Mouse (Mus musculus) ES-Bruce4 (cell line): ENCODE results near the gene Skida1. TPM values are rescaled to one million over a fixed set of nuclear protein-coding genes. Genes with fewer than 3 reads are reported as not detected.

Experiments
- H3K27ac ChIP-seq: 2 replicates; pipeline ENCODE4 v1.5.1; 2012; ENCODE audit warnings: low read length, inconsistent platforms; ENCODE audit not compliant: insufficient read depth
- H3K27me3 ChIP-seq: 2 replicates; pipeline ENCODE4 v1.6.1; 2012; ENCODE audit warnings: mild to moderate bottlenecking, low read length, inconsistent platforms; ENCODE audit not compliant: control insufficient read depth, poor library complexity, insufficient read depth, severe bottlenecking
- H3K36me3 ChIP-seq: 2 replicates; pipeline ENCODE4 v1.6.1; 2012; ENCODE audit warnings: inconsistent platforms, mild to moderate bottlenecking, low read length, moderate library complexity; ENCODE audit not compliant: control insufficient read depth, poor library complexity, insufficient read depth, severe bottlenecking
- H3K4me1 ChIP-seq: one replicate; pipeline ENCODE4 v1.8.1; 2011; ENCODE audit warnings: low read length; ENCODE audit not compliant: control insufficient read depth, insufficient read depth
- H3K4me3 ChIP-seq: 2 replicates; pipeline ENCODE4 v1.5.1; 2011; ENCODE audit warnings: low read depth, mild to moderate bottlenecking, low read length
- H3K9ac ChIP-seq: 2 replicates; pipeline ENCODE4 v1.6.1; 2012; ENCODE audit warnings: low read depth, mild to moderate bottlenecking, inconsistent platforms; ENCODE audit not compliant: poor library complexity, severe bottlenecking
- H3K9me3 ChIP-seq: replicated peaks from 2 replicates; pipeline ENCODE4 v1.6.1; 2012; ENCODE audit warnings: mild to moderate bottlenecking, low read length, inconsistent platforms; ENCODE audit not compliant: control insufficient read depth, poor library complexity, insufficient read depth, severe bottlenecking
- CTCF ChIP-seq: IDR thresholded peaks from one replicate; pipeline ENCODE4 v1.8.1; 2011; ENCODE audit warnings: low read depth, low read length
- EP300 ChIP-seq: IDR thresholded peaks from 2 replicates; pipeline ENCODE4 v1.6.1; 2011; ENCODE audit warnings: low read depth, low read length; ENCODE audit not compliant: insufficient read depth
- POLR2A ChIP-seq: IDR thresholded peaks from one replicate; pipeline ENCODE4 v1.8.1; 2011; ENCODE audit warnings: low read length; ENCODE audit not compliant: insufficient read depth
- polyA plus RNA-seq: library from polyadenylated mRNA; stranded (reverse); fragments of >200 nt; gene quantifications from 2 replicates; pipeline ENCODE4 v1.2.4, GENCODE M21; 2011; ENCODE audit warnings: low read depth; ENCODE audit not compliant: missing spikeins, insufficient read depth, insufficient read length

Gene Skida1
- polyA plus RNA-seq, 1 experiment: 0.79 TPM

DNA sequence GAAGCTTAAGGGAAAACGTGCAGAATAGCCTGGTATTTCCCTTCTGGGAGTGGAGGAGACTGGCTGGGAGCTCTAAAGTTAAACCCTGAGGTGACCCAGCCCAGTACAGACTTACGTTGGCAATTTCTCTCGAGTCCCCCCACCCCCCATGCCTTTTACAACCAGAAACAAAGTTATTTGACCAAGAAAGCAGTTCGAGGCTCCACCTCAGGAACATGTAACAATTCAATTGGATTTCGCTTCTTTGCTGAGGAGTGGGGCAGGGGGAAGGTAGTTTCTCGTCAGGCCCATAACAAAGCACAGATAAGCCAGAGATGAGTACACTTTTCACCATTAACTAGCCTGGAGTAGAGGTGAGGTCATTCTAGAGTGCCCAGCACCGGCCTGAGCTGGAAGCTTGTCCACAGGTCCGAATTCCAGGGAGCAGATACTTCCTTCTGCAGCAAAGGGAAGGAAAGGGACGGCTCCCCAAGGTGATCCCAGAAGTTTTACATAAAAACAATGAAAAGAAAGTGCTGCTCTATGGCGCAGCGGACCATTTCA lies 499 bp upstream of the Skida1 start:
- Histone ChIP-seq H3K27me3 (peaks cover 24% of the 10 kb centered on the region), H3K4me3 (peak overlapping the region; percentile 9; the same call in 1 of the 2 replicates), H3K27ac (no peak overlapping the region), H3K4me1 (no peaks in the 10 kb centered on the region), H3K9ac (no peak overlapping the region), H3K9me3 (no peaks in the 10 kb centered on the region), H3K36me3 (no peaks in the 10 kb centered on the region)
- TF ChIP-seq POLR2A: no peak

DNA sequence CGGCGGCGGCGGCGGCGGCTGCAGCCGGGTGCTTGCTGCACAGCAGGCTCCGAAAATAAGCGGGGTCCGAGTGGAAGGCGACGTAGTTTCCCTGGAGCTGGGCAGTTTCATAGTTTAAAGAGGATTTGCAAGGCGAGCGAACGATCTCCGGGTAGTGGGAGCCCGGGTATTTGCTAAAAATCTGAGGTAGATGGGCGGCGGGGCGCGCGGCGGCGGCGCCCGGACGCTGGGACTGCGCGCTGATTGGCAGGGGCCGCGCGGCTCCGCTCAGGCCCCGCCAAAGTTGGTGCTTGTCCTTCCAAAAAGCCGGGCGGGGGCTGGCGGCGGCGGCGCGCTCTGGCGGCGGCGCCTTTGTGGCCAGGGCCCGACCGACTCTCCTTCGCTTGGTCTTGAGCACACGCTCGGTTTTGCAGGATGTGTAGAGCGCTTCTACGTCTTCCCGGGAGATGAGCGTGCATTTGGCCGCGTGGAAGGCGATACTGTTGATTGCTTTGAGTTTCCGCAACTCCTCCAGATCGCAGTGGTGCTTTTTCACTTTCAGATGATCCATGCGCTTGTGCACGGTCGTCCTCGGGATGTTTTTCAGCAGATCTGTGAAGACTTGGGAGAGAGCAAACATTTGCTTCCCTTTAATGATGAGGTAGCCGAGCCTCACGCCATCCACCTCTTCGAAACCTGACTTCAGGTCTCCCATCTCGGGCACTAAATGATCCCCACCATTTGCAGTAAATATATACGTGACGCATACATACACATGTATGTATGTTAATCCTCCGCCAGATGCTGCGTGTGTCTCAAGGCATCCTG lies 1.0 kb downstream of the Skida1 start:
- H3K27ac ChIP-seq: no peak overlapping the region
- peaks cover 23% of the 10 kb centered on the region for H3K27me3 ChIP-seq
- TF ChIP-seq POLR2A: no peak
- TF ChIP-seq CTCF: no peak
- TF ChIP-seq EP300: no peak
- peak overlapping the region; percentile 81 for H3K4me3 ChIP-seq
- H3K9me3 ChIP-seq: no peaks in the 10 kb centered on the region
- H3K4me1 ChIP-seq: no peaks in the 10 kb centered on the region
- H3K36me3 ChIP-seq: no peaks in the 10 kb centered on the region
- peak overlapping the region; percentile 71 for H3K9ac ChIP-seq

DNA sequence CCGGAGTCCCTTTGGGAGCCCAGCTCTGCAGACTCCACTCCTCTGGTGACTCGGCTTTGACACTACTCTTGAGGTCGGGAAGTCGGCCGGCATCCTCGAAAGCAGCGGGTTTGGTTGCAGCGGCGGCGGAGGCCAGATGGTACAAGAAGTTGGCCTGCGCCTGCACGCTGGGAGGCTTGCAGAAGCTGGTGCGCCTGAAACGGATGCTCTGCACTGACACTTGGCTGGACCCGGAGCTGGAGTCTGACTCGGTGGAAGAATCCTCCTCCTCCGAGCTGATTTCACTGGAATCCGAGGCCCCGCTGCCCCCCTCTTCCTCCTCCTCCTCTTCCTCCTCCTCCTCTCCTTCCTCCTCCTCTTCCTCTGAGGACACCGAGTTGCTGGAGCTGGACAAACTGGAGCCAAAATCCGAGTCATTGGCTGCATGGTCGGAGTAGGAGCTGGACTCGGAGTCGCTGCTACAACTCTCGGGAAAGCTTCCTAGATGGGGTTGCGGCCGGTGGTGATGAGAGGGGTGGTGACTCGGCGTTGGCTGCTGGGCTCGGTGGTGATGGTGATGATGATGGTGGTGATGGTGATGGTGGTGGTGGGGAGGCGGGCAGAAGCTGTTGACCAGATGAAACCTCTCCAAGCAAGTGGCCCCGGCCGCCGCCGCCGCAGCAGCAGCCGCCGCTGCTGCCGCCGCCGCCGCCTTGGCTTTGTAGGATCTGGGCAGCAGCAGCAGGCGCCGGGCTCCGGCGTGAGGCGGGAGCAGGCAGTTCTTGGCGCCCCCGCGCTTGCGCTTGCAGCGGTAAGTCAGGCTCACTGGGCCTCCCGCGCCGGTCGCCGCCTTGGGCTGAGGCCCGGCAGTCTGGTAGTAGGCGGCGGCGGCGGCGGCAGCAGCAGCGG lies 1.8 kb downstream of the Skida1 start:
- Histone ChIP-seq H3K9ac (peak overlapping the region; percentile 71), H3K27ac (no peak overlapping the region), H3K9me3 (no peaks in the 10 kb centered on the region), H3K27me3 (peaks cover 25% of the 10 kb centered on the region), H3K36me3 (no peaks in the 10 kb centered on the region), H3K4me1 (no peaks in the 10 kb centered on the region), H3K4me3 (peak overlapping the region; percentile 55)
- TF ChIP-seq CTCF: no peak
- TF ChIP-seq EP300: no peak
- TF ChIP-seq POLR2A: no peak

DNA sequence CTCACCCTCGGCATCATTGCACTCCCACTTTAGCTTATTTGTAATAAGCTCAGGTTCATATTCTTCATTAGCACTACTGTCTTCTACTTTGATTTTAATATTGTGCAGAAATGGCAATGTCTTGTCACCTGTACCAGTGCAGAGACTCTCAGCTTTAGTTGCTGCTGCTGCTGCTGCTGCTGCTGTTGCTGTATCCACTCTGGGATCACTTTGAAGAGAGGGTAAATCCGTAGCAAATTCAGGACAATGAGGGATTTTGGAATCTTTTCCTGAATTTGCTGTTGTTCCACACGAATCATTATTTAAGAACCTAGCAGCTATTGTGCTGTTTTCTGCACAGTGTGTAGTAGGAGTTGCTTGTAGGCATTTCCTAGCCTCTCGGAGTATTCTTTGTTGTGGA lies 2.7 kb downstream of the Skida1 start:
- Histone ChIP-seq H3K4me1 (no peaks in the 10 kb centered on the region), H3K9ac (no peak overlapping the region), H3K4me3 (no peak overlapping the region), H3K9me3 (no peaks in the 10 kb centered on the region), H3K36me3 (no peaks in the 10 kb centered on the region), H3K27me3 (peaks cover 23% of the 10 kb centered on the region), H3K27ac (no peak overlapping the region)
- TF ChIP-seq CTCF (no peak), POLR2A (no peak), EP300 (no peak)

DNA sequence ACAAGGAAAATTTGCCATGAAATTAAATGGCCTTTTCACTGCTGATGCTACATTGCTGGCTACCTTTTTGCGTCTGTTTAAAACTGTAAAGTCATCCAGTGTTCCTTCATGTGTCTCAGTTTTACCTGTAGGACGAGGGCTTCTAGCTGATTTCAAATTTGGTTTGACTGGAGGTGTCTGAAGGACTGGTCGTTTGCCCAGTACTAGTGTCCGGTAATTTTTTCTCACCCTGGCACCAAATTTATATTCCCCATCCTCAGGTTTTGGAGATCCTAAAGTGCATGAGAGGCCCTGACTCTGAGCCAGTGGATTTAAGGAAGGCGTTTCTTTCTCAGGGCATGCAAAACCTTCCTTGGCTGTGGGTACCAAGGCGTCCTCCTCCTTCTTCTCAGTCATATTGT lies 3.1 kb downstream of the Skida1 start:
- no peak overlapping the region for H3K4me3 ChIP-seq
- no peaks in the 10 kb centered on the region for H3K36me3 ChIP-seq
- TF ChIP-seq EP300: no peak
- no peak for TF ChIP-seq POLR2A
- TF ChIP-seq CTCF: no peak
- H3K4me1 ChIP-seq: no peaks in the 10 kb centered on the region
- H3K27me3 ChIP-seq: peaks cover 23% of the 10 kb centered on the region
- no peaks in the 10 kb centered on the region for H3K9me3 ChIP-seq
- H3K9ac ChIP-seq: no peak overlapping the region
- no peak overlapping the region for H3K27ac ChIP-seq
